Mouse (Mus musculus): ENCODE measurements at regions not wholly inside any gene's neighbourhood (a gene's known extent, or its start where the extent isn't known, plus 50 kb on each side); places are given as distances from the start of the nearest gene placed in this dataset.

DNA sequence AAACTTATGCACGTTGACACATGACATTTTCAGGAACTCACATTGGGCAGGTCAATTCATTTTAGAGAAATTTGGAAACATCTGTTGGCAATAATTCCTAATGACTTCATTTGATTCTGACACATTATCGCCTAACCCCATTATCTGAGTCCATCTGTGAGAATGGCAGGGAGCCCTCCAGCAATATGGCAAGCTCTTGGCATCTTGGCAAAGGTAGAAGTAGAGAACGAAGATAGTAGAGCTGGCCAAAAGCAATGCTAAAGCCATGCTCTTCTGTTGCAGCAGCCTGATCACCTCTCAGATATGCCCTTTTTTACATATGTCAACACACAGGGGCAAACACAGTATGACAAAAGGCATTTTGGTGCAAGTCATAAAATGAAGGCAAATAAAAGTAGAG lies 536.4 kb upstream of the Ins1 start:
- no peak for DNase-seq (ENCODE audit: low read depth, low spot score)

DNA sequence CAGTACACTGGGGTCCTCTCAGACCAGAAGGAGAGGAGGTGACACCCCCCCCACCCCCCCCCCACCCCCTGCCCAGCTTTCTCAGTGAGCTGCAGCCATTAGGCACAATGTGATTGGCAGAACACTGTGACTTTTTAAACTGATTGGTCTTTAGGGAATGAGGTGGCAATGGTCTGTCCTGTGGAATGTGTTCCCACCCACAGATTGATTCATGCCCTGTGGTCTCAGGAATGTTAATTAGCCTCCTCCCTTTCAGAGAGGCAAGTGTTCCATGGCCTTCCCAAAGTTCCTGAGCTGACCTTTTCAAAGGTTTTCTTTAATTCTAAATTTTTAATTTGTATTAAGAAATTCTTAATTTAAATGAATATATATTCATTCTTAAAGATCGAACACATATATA lies 524.0 kb upstream of the Ins1 start:
- peak; percentile 84 for DNase-seq (ENCODE audit: low read depth, low spot score)

DNA sequence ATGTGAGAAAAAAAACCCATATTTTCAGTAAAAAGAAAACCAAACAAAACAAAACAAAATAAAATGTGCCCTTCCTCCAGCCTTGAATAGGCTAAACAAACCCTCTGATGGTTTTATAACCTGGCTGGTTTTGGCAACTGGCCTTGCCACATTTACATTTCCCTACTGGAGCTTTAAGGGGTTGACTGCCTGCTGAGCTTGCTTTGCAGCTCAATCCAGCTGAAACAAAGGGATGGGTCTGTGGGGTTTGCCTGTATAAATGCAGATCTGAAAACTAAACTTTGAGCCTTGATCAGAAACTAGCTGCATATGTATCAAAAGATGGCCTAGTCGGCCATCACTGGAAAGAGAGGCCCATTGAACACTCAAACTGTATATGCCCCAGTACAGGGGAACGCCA lies 523.1 kb upstream of the Ins1 start:
- peak; percentile 87 for DNase-seq (ENCODE audit: low read depth, low spot score)

DNA sequence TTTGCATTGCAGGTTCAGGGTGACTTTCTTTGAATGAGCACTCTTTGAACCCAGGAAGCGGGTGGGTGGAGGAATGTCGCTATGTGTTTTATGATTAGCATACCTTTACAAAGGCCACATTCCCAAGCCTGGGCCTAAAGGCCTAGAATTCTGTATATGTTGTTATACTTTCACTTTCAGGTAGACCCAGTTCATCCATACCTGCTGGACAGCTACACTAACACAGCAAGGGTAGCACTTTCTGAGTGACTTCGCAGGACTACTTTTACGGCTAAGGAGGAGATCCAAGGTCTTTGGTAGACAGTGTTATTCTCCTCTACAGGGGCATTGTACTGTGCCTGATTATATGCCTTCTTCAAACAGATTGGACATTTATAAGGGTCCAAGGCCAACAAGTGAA lies 521.9 kb upstream of the Ins1 start:
- peak; percentile 66 for DNase-seq (ENCODE audit: low read depth, low spot score)

DNA sequence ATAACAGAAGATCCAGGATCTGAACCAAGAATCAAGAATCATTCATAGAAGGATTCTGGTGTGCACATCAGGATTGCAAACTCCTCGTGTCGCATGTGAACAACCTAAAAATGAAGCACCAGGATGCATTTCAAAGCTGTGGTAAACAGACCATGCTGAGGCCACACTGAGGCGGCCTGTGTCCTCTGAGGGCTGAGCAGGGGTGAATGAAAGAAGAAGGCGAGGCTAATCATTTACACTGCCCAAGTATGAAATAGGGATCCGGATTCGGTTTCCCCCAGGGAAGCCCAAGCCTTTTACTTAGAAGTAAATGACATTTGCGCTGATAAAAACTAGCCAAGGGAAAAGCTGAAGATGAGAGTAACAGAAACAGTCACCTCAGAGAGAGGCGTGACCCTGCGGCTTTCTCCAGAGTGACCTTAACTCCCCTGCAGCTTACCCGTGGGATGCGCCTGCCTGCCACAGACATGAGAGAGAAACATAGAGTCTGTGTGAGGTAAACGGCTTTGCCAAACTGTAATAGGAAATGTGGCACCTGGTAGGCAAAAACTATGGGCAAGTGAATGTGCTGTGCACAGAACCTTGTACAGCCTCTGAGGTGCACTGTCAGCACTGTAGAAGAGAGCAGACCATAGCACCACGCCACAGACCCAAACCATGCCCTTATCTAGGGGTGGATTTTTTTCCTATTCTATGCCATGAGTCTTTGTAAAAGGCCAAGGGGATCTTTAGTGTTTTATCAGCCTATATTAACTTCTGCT lies 490.1 kb upstream of the Ins1 start:
- DNase-seq (ENCODE audit: low read depth, low spot score): no peak

Measured in ES-CJ7 (cell line).